Mouse (Mus musculus) liver, embryonic 16.5 days (tissue): ENCODE measurements around the gene Gnptab. TPM values are rescaled to one million over a fixed set of nuclear protein-coding genes. Genes with fewer than 3 reads are reported as not detected.
A peak's percentile ranks its signal among the peaks of the same experiment; 100 is the strongest.
"Not testable (repeated sequence)": the region's sequence is repeated elsewhere in the genome, so short reads cannot be mapped to it uniquely, and the experiment has no call there.

Experiments used
- ATAC-seq: fragments of 200-750 bp; cut with Nextera tagmentation; 2 replicates; pipeline ENCODE4 v1.8.0; 2017; ENCODE audit warnings: low read depth, mild to moderate bottlenecking, moderate number of reproducible peaks, moderate library complexity
- H3K27ac ChIP-seq: fragments of 300-500 bp; sonication (generic); 2 replicates; pipeline ENCODE4 v1.5.1; 2014; ENCODE audit warnings: mild to moderate bottlenecking, low read length
- H3K27me3 ChIP-seq: fragments of 300-500 bp; sonication (generic); 2 replicates; pipeline ENCODE4 v1.6.1; 2014; ENCODE audit warnings: low read depth, low read length, mixed read lengths; ENCODE audit not compliant: control insufficient read depth, insufficient read depth
- H3K36me3 ChIP-seq: fragments of 300-500 bp; sonication (generic); 2 replicates; pipeline ENCODE4 v1.6.1; 2014; ENCODE audit warnings: mild to moderate bottlenecking; ENCODE audit not compliant: control insufficient read depth, insufficient read depth
- H3K4me1 ChIP-seq: fragments of 300-500 bp; sonication (generic); 2 replicates; pipeline ENCODE4 v1.6.1; 2014; ENCODE audit warnings: low read depth, low read length, mixed read lengths; ENCODE audit not compliant: control insufficient read depth
- H3K4me2 ChIP-seq: fragments of 300-500 bp; sonication (generic); 2 replicates; pipeline ENCODE4 v1.6.1; 2014; ENCODE audit warnings: low read depth, low read length, mixed read lengths
- H3K4me3 ChIP-seq: fragments of 300-500 bp; sonication (generic); 2 replicates; pipeline ENCODE4 v1.5.1; 2014; ENCODE audit warnings: low read depth, mild to moderate bottlenecking, low read length
- H3K9ac ChIP-seq: fragments of 300-500 bp; sonication (generic); 2 replicates; pipeline ENCODE4 v1.6.1; 2014; ENCODE audit warnings: low read depth, low read length
- H3K9me3 ChIP-seq: fragments of 300-500 bp; sonication (generic); replicated peaks from 2 replicates; pipeline ENCODE4 v1.6.1; 2016; ENCODE audit warnings: low read length; ENCODE audit not compliant: control insufficient read depth
- WGBS: fragments of 180-500 bp; shearing (Covaris S2); extraction: QIAGEN DNeasy Blood & Tissue Kit; methylation state at CpG from one replicate; pipeline ENCODE4 v1.1.7; 2014; ENCODE audit not compliant: insufficient replicate concordance; 5-methylcytosine and 5-hydroxymethylcytosine counted together
- polyA plus RNA-seq: library from polyadenylated mRNA; unstranded; fragments of >200 nt; fragmentation: Nextera tagmentation; extraction: Ambion mirVana; gene quantifications from 2 replicates; pipeline ENCODE4 v1.2.1, GENCODE M21; 2015

Gnptab gene
- polyA plus RNA-seq, 1 experiment from 2014 or later, result 2.4 TPM

DNA sequence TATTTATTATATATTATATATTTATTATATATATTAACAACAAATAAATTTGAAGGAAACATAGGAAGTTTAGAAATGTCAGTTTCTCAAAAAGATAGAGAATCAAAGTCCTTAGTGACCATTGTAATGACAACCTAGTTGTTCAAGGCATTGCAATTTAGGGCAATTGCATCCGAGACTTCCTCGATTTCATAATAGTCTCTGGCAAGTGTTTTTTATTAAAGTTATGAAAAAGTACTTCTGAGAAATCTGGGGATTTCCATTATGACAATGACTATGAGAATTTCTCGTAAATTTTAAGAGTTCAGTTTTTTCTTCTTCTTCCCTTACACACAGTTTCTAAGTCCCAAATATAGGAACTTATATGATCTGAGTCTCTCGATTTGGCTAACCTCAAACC lies 6.5 kb upstream of the Gnptab start:
- no peak overlapping the region for H3K9ac ChIP-seq
- 65% methylated on average over 4 of the region's 4 CpGs for WGBS
- H3K27me3 ChIP-seq, result no peaks in the 10 kb centered on the region
- no peak overlapping the region for H3K4me2 ChIP-seq
- no peak overlapping the region for H3K4me3 ChIP-seq
- no peak overlapping the region for H3K27ac ChIP-seq
- H3K36me3 ChIP-seq, result no peaks in the 10 kb centered on the region
- H3K9me3 ChIP-seq, result no peaks in the 10 kb centered on the region
- ATAC-seq, result no peak
- H3K4me1 ChIP-seq, result no peaks in the 10 kb centered on the region

DNA sequence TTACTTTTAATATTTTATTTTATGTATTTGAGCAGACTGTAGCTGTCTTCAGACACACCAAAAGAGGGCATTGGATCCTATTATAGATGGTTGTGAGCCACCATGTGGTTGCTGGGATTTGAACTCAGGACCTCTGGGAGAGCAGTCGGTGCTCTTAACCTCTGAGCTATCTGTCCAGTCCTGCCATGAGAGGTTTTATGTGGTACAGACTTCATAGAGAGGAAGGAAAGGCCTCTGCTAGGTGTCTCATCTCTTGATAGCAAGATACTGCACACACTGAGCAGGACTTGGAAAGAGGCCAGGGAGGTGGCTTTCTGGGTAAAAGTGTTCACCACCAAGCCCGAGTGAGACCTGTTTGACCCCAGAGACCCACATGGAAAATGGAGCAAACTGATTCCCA lies 6.0 kb upstream of the Gnptab start:
- not testable (repeated sequence) for H3K4me1 ChIP-seq, H3K9ac ChIP-seq, ATAC-seq, H3K4me2 ChIP-seq, H3K36me3 ChIP-seq, H3K4me3 ChIP-seq, H3K9me3 ChIP-seq, H3K27ac ChIP-seq, H3K27me3 ChIP-seq
- 47% methylated on average over 2 of the region's 2 CpGs for WGBS

DNA sequence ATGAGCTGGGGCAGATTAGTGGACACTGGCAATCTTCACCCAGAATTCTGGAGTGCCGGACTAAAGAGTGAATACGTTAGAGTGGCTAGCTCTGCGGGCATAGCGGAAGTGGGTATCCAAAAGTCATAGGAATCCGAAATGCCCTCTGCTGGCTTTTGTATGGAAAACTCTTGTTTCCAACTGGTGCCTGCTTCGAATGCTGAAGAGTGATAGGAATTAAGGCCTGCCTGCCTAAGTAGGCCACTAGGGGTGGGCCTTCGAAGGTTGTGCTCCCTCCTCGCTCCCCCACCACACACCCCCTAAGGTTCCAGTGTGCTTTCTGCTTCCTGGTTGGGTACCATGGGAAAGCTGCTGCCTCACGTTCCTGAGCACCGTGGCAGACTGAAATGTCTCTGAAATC lies 3.9 kb upstream of the Gnptab start:
- Histone ChIP-seq H3K4me3 (no peak overlapping the region), H3K27me3 (no peaks in the 10 kb centered on the region), H3K4me1 (peaks cover 9% of the 10 kb centered on the region), H3K9ac (no peak overlapping the region), H3K36me3 (no peaks in the 10 kb centered on the region), H3K4me2 (no peak overlapping the region), H3K9me3 (no peaks in the 10 kb centered on the region), H3K27ac (no peak overlapping the region)
- no peak for ATAC-seq
- 45% methylated on average over 10 of the region's 10 CpGs for WGBS

DNA sequence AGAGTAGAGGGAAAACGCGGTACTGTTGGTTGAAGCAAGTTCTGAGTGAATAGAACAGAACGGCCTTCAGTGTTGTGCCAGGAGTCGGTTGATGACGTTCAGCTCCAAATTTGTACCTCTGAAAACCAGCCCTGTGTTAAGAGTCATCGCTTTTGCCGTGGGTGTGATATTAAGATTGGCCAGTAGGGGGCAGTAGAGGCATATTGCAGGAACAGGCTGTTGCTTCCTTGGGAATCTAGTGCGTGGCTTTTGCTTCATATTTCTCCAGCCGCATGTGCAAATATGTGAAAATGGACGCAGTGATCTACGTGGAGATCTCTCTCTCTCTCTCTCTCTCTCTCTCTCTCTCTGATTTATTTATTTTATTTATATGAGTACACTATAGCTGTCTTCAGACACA lies 2.2 kb upstream of the Gnptab start:
- Histone ChIP-seq H3K9me3 (no peaks in the 10 kb centered on the region), H3K4me1 (peaks cover 21% of the 10 kb centered on the region), H3K27ac (no peak overlapping the region), H3K9ac (no peak overlapping the region), H3K4me2 (no peak overlapping the region), H3K36me3 (no peaks in the 10 kb centered on the region), H3K4me3 (no peak overlapping the region), H3K27me3 (no peaks in the 10 kb centered on the region)
- 4% methylated on average over 11 of the region's 11 CpGs for WGBS
- no peak for ATAC-seq

DNA sequence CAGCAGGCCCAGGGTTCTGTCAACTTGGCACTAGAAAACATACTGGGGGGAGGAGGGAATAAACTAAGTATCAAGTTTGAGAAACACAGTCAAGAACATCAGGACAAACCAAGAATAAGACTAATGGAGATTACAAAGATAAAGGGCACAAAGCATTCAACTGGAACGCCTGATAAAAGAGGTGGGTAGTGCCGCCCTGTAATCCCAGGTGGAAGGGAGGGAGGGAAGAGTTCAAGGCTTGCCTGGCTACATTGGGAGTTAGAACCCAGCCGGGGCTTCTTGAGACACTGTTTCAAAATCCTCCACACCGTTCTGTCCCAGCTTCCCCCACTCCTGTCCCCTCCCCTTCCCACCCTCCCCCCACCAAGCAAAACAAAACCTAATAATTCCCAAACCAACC lies 1.3 kb upstream of the Gnptab start:
- no peak for ATAC-seq
- 54% methylated on average over 4 of the region's 4 CpGs for WGBS
- no peak overlapping the region for H3K9ac ChIP-seq
- H3K4me1 ChIP-seq, result peaks cover 21% of the 10 kb centered on the region
- no peak overlapping the region for H3K4me2 ChIP-seq
- H3K9me3 ChIP-seq, result no peaks in the 10 kb centered on the region
- no peak overlapping the region for H3K4me3 ChIP-seq
- no peaks in the 10 kb centered on the region for H3K36me3 ChIP-seq
- H3K27ac ChIP-seq, result no peak overlapping the region
- no peaks in the 10 kb centered on the region for H3K27me3 ChIP-seq

DNA sequence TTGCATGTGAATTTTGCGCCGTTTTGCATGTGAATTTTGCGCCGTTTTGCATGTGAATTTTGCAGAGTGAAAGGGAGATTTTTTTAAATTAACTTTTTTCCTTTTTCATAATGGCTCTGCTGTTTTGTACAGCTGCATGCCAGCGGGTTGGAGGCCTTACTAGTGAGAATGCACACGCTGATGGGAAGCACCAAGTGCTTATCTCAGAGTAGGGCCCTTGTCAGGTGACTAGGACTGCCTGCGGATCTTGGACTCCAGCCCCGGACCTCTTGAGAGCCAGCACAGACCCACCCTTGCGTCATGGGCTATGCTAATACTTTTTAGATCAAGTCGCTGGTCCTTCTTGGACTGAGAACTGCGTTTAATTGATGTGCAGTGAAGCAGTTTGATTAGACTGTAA lies 1.1 kb downstream of the Gnptab start:
- no peak overlapping the region; the same call in 1 of the 2 replicates for H3K27ac ChIP-seq

DNA sequence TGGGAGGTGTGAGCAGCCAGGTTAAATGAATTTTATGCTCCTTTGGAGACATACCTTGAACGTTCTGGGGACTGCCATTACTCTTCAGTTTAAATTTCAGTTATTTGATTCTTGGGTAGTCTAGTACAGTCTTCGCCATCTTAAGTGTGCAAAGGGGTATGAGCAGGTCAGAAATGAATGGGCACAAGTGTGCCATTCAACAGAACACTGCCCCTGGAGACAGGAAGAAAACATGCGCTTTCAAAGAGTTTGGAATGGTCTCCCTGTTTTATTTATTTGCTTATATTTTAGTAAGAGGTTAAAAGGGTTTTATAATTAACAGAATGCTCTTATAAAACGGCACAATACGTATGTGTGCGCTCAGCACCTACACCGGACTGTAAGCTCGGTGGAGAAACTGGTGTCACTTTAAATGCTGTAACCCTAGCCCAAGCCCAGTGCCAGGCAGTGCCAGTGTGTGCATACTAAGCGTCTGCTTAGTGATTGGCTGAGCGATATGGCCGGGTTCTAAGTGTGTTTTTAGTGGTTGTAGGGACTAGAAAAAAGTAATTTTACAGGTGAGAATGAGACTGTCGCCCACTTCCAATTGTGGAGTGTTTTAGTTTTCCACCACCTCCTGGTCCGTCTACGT lies 1.6 kb downstream of the Gnptab start:
- Histone ChIP-seq H3K9me3 (no peaks in the 10 kb centered on the region), H3K9ac (peak overlapping the region; percentile 12; the same call in 1 of the 2 replicates), H3K4me2 (peak overlapping the region; percentile 97), H3K27me3 (no peaks in the 10 kb centered on the region), H3K36me3 (no peaks in the 10 kb centered on the region), H3K27ac (no peak overlapping the region), H3K4me1 (peaks cover 21% of the 10 kb centered on the region), H3K4me3 (peak overlapping the region; percentile 79)
- ATAC-seq, result no peak
- 55% methylated on average over 14 of the region's 14 CpGs for WGBS

More for the DNA sequence above, 1.1 kb downstream of the Gnptab start:
- peak overlapping the region; percentile 97 for H3K4me2 ChIP-seq
- no peaks in the 10 kb centered on the region for H3K9me3 ChIP-seq
- ATAC-seq, result peak; percentile 74
- H3K4me1 ChIP-seq, result peaks cover 21% of the 10 kb centered on the region
- no peaks in the 10 kb centered on the region for H3K36me3 ChIP-seq
- no peaks in the 10 kb centered on the region for H3K27me3 ChIP-seq
- peak overlapping the region; percentile 79 for H3K4me3 ChIP-seq
- peak overlapping the region; percentile 66 for H3K9ac ChIP-seq
- WGBS, result under 1% methylated on average over 11 of the region's 11 CpGs

DNA sequence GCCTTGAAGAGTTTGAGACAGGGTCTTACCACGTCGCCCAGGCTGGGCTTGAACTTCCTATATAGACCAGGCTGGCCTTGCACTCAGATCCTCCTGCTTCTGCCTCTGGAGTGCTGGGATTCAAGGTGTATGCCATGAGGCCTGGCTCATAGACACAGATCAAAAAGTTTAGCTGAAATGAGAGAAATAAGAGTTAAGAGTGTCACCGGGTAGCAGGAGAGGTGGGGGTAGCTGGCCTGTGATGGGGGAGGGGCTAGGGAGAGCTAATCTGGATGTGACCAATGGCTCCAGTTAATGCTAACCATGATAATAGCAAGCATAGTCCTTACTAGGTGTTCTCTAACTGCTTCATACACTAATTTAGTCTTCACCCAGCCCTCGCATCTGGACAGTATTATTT lies 2.4 kb downstream of the Gnptab start:
- Histone ChIP-seq H3K4me3 (no peak overlapping the region), H3K9me3 (no peaks in the 10 kb centered on the region), H3K9ac (no peak overlapping the region), H3K27ac (no peak overlapping the region), H3K4me2 (0 out of 2 replicates have a peak overlapping the region, but pooled peaks have one; percentile 13), H3K36me3 (no peaks in the 10 kb centered on the region), H3K4me1 (peaks cover 28% of the 10 kb centered on the region), H3K27me3 (no peaks in the 10 kb centered on the region)
- ATAC-seq, result no peak
- 56% methylated on average over 4 of the region's 4 CpGs for WGBS

DNA sequence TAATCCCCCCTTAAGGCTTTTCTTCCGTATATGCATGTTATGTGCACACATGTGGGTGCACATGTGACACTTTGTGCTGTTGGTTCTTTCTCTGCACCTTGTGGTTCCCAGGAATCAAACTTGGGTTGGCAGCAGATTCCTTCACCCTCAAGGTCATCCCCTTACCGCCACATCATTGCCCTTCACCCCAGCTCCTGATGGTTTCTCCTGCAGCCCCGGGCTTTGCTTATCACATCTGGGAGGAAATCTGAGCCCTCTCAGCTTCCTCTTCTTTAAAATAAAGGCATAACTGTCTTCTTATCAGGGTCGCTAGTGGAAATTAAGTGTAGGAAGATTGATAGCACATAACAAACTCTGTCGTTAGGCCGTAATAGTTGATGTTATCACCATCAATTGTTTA lies 3.1 kb downstream of the Gnptab start:
- no peaks in the 10 kb centered on the region for H3K27me3 ChIP-seq
- H3K4me1 ChIP-seq, result peaks cover 29% of the 10 kb centered on the region
- no peaks in the 10 kb centered on the region for H3K9me3 ChIP-seq
- H3K9ac ChIP-seq, result no peak overlapping the region
- H3K4me2 ChIP-seq, result no peak overlapping the region
- 23% methylated on average over 6 of the region's 6 CpGs for WGBS
- no peaks in the 10 kb centered on the region for H3K36me3 ChIP-seq
- no peak overlapping the region for H3K27ac ChIP-seq
- ATAC-seq, result no peak
- H3K4me3 ChIP-seq, result no peak overlapping the region
